Mouse (Mus musculus) hematopoietic stem cell, adult 5-6 weeks (primary cell): ENCODE results near the gene Olfr955. TPM values are rescaled to one million over a fixed set of nuclear protein-coding genes. Genes with fewer than 3 reads are reported as not detected.

Experiments
- ATAC-seq, 2 experiments: fragments of 125-278 bp in 1 of 2; replicated peaks in 1 of 2; 2 replicates each; pipeline ENCODE4 v1.8.0; 2016 to 2017; ENCODE audit warnings: inconsistent platforms in 2 of 2, mild to moderate bottlenecking in 2 of 2, moderate number of reproducible peaks in 2 of 2, low read depth in 1 of 2, moderate TSS enrichment in 1 of 2; ENCODE audit not compliant: low FRiP score in 2 of 2, poor library complexity in 2 of 2, severe bottlenecking in 2 of 2, insufficient read depth in 1 of 2, low TSS enrichment in 1 of 2
- total RNA-seq: library from RNA; stranded (forward); fragments of 172-1452, 232-1000 nt; gene quantifications from 2 replicates; pipeline ENCODE4 v1.2.3, GENCODE M21; 2017

The Olfr955 gene
- total RNA-seq, result not detected in 2 replicates

GRCm38 (mm10) chr9:39471844-39472243 lies at the start of gene Olfr955:
Olfr955 (minus strand) TSS chr9:39471944.
- no peak for ATAC-seq

- no peak for ATAC-seq
Observed at GRCm38 (mm10) chr9:39518595-39518994, 46.9 kb upstream of the Olfr955 start.

GRCm38 (mm10) chr9:39515531-39515930 lies 43.8 kb upstream of the Olfr955 start, which contains the start of gene Olfr957:
Olfr957 (minus strand) TSS chr9:39515809.
- ATAC-seq, result no peak

- no peak for ATAC-seq
Observed at GRCm38 (mm10) chr9:39509412-39509811, 37.7 kb upstream of the Olfr955 start.

GRCm38 (mm10) chr9:39508998-39509397 lies 37.3 kb upstream of the Olfr955 start:
- ATAC-seq, result peak; percentile 37 to 58; a peak in 1 of 4 replicates

GRCm38 (mm10) chr9:39493895-39494294 lies 22.2 kb upstream of the Olfr955 start, which contains the start of gene Olfr44:
Olfr44 (minus strand) TSS chr9:39493995.
- no peak for ATAC-seq

GRCm38 (mm10) chr9:39456401-39456800 lies 15.3 kb downstream of the Olfr955 start, which contains the start of gene Olfr954:
Olfr954 (plus strand) TSS chr9:39456701.
- ATAC-seq, result no peak

GRCm38 (mm10) chr9:39427048-39427447 lies 44.7 kb downstream of the Olfr955 start, which contains the start of gene Olfr952:
Olfr952 (minus strand) TSS chr9:39427148.
- ATAC-seq, result no peak

Other genes starting within 250 kb of the Olfr955 start
- gene Olfr1537, start 221.9 kb downstream of the Olfr955 start, total RNA-seq, result not detected in 2 replicates
- gene Olfr945, start 195.1 kb downstream of the Olfr955 start, total RNA-seq, result not detected in 2 replicates
- not detected in 2 replicates for gene Olfr948, start 145.9 kb downstream of the Olfr955 start, total RNA-seq
- not detected in 2 replicates for gene Olfr951, start 84.5 kb downstream of the Olfr955 start, total RNA-seq
- gene Olfr952, start 44.8 kb downstream of the Olfr955 start, total RNA-seq, result not detected in 2 replicates
- gene Olfr954, start 15.2 kb downstream of the Olfr955 start, total RNA-seq, result not detected in 2 replicates
- gene Olfr44, start 22.1 kb upstream of the Olfr955 start, total RNA-seq, result not detected in 2 replicates
- not detected in 2 replicates for gene Olfr957, start 43.9 kb upstream of the Olfr955 start, total RNA-seq
- gene Olfr958, start 82.1 kb upstream of the Olfr955 start, total RNA-seq, result not detected in 2 replicates
- gene Olfr959, start 103.6 kb upstream of the Olfr955 start, total RNA-seq, result not detected in 2 replicates
- gene AW551984, start 132.5 kb upstream of the Olfr955 start, total RNA-seq, result not detected in 2 replicates
- not detected in 2 replicates for gene Olfr148, start 138.7 kb upstream of the Olfr955 start, total RNA-seq
- gene Olfr960, start 149.4 kb upstream of the Olfr955 start, total RNA-seq, result not detected in 2 replicates
- not detected in 2 replicates for gene Olfr961, start 173.1 kb upstream of the Olfr955 start, total RNA-seq
- gene Olfr963, start 195.3 kb upstream of the Olfr955 start, total RNA-seq, result not detected in 2 replicates
- gene Olfr149, start 235.2 kb upstream of the Olfr955 start, total RNA-seq, result not detected in 2 replicates
- gene Olfr965, start 239.4 kb upstream of the Olfr955 start, total RNA-seq, result not detected in 2 replicates